Mouse (Mus musculus) adrenal gland, postnatal 10 days (tissue): Measurements from ENCODE around the gene 4921511C20Rik. TPM values are rescaled to one million over a fixed set of nuclear protein-coding genes. Genes with fewer than 3 reads are reported as not detected.

Experiments
- DNase-seq: peaks from one replicate; pipeline ENCODE4 v3.0.0; 2021; ENCODE audit warnings: mixed read lengths
- long read RNA-seq, 2 experiments: library from polyadenylated mRNA; stranded (forward); transcript quantifications; one replicate each; pipeline ENCODE4 v2.0.0; 2021
- total RNA-seq, 2 experiments: library from RNA; stranded (reverse); gene quantifications; 2 replicates each; pipeline ENCODE4 v1.2.3; 2021

The 4921511C20Rik gene
- total RNA-seq = not detected
- long read RNA-seq, experiment 1 = 0 reads
- long read RNA-seq, experiment 2 = 0 reads

DNA sequence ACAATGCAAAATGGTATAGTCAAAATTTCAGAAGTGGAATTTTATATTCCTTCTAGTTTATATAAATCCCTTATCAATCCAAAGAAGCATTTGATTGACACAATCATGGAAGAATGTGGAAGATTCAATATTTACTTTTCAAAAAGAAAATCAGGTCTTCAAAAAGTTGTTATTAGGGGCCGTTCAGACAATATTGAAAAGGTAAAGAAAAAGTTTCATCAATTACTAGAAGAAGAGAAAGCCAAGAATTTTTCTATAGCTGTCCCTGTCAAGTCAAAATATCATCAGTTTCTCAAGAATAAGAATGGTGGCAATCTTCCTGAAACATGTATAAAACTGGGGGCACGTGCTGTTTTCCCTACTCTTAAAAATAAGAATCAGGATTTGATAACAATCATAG, at the start of gene 4921511C20Rik:
Gene 4921511C20Rik (plus strand): TSS at position 301 of the 400 bp plus-strand sequence.
- no peak for DNase-seq
